Mouse (Mus musculus) induced T-regulatory cell, adult 2 months (primary cell): Measurements from ENCODE around the gene Ubp1.
A peak's percentile ranks its signal among the peaks of the same experiment; 100 is the strongest.

Source experiments
- DNase-seq: peaks from one replicate; pipeline ENCODE4 v3.0.0-alpha.2; 2012; ENCODE audit warnings: low read depth

Ubp1 gene

DNA sequence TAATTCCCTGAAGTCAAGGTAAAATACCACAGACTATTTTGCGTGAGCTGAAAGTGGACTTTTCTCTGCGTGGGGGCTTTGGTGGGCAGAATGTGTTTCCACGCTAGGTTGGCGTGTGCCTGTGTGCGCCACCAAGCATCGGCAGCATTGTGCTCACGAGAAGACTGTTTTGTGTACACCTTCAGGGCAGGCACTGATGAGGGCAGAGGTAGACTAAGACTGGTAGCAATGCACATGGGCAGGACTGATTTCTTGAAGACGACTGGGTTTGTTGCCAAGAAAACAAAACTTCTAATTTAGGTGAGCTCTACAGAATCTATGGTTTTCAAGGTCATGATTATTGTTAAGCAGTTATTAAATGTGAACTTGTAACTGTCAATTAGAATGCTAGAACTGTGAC lies 38.7 kb downstream of the Ubp1 start:
- no peak for DNase-seq

DNA sequence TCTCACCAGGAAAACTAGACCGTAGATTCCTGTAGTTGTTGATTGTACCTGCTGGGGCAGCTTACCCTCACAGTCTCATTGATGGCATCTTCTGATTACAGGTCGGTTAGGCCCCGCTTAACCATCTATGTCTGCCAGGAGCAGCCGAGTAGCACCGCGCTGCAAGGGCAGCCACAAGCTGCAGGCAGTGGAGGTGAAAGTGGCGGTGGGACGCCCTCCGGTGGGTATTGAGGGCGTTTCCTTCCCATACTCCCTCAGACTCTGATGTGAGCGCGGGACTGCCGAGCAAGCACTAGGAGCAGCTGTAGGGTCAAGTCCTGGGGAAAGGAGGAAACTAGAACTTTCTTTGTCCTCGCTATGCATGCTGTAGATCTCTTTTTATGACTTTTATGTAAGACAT lies 39.3 kb downstream of the Ubp1 start:
- DNase-seq: no peak

GRCm38 (mm10) chr9:113971615-113972014 lies 40.9 kb downstream of the Ubp1 start:
- DNase-seq: no peak

DNA sequence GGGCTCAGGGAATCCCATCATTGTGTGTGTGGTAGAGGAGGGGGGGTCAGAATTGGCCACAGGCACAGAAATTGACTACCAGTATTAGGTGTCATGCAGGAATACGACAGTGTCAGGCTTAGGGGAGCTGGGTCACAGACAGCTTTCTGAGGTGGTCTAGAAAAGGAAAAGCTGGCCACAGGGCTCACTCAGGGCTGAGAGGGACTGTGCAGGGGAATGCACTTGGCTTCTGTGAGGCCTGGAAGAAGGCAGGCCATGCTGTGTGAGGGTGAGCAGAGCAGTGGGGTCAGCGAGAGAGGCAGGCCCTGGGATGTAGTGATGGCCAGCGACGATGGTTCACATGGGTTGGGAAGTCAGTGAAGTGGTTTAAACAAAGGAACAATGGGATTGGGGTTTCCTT lies 43.1 kb downstream of the Ubp1 start:
- DNase-seq: no peak

- no peak for DNase-seq
These were observed 44.2 kb downstream of the Ubp1 start for GRCm38 (mm10) chr9:113974945-113975344.

- DNase-seq: no peak
These were observed 44.7 kb downstream of the Ubp1 start for GRCm38 (mm10) chr9:113975442-113975841.

GRCm38 (mm10) chr9:113976264-113976663 lies 45.5 kb downstream of the Ubp1 start:
- DNase-seq: no peak

DNA sequence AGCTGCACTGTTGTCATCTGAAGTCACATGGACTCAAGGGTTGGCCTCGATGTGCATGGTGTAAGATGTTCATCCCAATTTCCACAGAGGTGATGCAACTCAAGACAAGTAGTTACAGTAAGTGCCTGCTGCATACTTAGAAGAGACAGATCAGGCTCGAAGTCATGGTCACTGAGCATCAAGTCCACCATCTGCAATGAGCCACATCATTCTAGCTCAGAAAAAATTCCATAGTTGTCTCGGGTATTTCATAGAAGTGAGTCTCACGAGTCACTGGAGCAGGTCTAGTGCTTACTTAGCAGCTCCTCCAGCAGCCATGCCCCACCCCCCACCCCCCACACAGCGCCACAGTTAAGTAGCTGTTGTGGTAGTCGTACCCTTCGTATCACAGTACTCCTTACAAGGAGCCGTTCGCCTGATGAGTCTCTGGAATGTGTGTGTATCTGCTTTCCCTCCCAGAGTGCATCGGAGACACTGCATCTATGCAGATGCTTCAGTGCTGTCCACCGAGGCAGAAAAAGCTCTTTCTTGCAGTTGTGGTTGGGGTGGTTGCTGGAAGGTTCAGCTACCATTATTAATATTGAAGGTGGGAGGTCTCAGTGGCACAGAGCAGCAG lies 46.6 kb downstream of the Ubp1 start:
- DNase-seq: no peak

DNA sequence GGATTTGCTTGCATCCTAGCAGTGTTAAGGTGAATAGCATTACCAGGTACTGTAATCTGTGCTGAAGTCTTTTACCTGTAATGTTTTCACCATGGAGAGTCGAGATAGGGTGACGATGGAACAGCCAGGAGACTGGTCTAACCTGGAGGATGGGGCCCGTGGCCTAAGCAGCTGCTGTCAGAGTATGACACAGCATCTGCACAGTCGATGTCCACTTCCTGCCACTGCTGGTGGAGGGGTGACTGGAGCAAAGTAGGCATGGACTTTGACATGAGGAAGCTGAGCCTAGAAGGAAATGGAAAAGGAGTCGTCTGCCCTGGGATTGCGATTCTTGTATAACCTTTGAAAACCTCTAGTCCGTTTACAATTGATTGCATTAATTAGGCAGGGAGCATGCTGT lies 47.9 kb downstream of the Ubp1 start:
- DNase-seq: no peak

- no peak for DNase-seq
These were observed 48.6 kb downstream of the Ubp1 start for GRCm38 (mm10) chr9:113979356-113979755.

DNA sequence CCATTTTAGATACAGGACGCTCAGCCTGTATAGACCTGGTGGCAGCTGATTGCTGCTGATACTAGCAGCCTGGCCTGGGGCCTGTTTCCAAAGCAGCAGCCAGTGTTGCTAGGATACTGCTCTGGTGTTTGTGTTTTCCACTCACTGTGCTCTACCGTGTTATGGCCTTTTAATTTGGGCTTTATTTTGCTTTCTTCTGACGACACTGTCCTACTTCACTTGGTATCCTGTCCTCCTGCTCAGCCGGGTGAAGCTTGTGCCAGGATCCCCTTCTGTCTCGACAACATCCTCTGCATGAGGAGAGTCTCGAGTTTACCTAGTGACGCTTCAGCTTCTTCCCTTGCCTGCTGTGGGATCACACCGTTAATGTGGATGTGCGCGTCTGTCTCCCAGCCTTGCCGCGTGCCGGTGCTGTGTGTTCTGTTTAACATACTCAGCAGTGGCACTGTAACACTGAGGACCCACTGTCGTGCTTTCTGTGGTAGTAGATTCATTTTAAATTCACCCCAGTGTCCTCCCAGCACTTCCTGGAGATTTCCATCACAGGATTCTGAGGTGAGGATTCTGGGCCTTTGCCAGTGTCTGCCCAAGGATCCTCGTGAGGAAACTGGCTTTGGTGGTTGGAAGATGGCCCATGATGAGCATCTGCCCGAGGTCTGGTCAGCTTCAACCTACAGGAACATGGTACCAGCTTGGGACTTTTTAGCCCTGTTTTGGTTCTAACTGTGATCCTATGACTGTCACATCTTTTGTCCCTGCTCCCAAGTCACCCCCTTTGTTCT lies 50.6 kb downstream of the Ubp1 start:
- DNase-seq: no peak

DNA sequence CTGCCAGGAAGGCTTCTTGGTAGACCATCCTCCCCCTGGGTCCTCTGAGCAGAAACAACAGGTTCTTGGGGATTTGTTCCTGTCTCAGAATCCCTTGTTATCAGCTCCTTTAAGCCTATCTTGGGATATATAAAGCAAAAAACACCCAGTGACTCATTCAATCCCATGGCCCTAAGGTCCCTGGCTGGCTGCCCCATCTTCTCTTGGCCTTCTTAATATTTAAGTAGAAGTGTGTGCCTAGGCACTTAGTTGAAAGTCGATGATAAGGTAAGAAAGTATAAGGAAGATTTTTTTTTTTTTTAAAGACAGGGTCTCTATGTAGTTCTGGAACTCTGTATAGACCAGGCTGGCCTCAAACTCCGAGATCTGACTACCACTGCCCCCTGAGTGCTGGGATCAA lies 51.7 kb downstream of the Ubp1 start:
- no peak for DNase-seq

DNA sequence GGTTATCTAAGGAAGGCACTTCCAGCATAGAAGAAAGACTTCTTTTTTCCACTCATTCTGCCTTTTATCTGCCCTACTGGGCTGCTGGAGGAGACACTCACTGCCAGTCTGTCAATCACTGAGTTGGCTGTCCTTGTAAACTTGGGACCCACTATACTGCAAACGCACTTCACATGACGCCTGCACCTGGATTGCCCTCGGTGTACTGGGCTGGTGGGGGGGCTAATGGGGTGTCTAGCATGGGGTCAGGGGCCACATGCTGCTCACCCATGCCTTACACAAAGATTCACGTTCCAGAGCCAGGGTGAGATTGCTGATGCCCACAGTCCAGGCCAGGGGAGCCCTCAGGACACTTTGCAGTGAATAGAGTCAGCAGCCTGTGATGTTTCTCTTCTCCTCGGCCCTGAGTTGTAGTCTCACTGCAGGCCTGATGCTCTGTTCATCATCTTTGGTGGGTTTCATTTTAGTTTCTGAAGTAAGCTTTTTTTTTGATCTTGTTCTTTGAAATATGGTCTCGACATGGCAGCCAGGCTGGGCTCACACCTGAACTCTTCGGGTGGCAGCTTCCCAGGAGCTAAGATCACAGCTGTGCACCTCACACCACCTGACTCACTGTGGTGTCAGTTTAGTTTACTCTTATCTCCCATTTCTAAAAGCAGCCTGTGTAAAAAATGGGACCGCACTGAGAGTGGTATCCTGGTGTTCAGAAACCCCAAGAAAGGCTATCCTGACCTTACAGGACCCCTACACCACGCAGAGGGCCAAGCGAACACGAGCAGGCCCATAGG lies 52.3 kb downstream of the Ubp1 start:
- DNase-seq: no peak

DNA sequence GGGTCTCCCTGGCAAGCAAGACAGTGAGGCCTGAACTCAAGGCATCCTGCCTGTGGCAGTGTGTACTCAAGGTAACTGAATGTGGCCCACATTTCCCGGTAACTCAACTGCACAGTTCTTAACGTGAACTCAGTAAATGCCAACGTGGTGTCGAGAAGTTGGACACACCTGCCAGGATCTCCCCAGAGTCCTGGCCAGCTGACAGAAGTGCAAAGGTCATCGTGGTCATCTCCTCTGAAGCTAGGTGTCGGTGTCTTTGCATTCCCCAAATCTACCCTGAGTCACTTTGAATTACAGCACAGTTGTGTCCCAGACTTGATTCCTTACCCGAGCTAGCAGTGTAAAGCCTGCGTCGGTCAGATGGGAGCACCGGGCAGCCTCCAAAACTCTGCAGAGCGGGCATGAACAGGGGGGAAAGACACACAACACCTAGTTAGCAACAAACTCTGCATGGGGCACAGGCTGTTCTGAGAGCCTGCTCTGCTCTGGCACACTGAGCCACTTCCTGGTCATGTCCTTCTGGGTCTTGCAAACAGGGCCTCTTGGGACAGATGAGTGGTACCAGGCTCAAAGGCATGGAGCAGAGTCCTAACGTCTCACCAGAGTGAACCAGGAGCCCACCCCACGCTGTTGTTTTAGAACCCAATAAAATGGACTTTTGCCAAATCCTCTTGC lies 54.3 kb downstream of the Ubp1 start:
- DNase-seq: no peak

- peak; percentile 87 for DNase-seq
These were observed 60.0 kb downstream of the Ubp1 start for GRCm38 (mm10) chr9:113990547-113991248.

GRCm38 (mm10) chr9:113992810-113993209 lies 62.1 kb downstream of the Ubp1 start:
- no peak for DNase-seq

DNA sequence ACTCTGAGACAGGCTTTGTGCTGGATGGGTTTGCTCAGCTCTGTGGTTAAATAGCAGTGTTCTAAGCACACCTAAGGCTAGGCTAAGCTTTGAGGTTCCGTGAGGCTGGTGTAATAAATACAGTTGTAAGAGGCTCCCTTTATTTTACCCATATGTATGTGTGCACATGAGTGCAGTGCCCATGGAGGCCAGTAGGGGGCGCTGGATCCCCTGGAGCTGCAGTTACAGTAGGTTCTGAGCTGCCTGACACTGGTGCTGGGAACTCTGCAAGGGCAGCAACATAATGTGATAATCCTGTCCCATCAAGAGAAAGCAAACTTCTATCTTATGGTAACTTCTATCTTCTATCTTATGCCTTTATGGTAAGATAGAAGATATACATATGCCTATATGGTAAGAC lies 67.6 kb downstream of the Ubp1 start:
- DNase-seq: no peak

- no peak for DNase-seq
These were observed 76.1 kb downstream of the Ubp1 start for GRCm38 (mm10) chr9:114006801-114007200.

DNA sequence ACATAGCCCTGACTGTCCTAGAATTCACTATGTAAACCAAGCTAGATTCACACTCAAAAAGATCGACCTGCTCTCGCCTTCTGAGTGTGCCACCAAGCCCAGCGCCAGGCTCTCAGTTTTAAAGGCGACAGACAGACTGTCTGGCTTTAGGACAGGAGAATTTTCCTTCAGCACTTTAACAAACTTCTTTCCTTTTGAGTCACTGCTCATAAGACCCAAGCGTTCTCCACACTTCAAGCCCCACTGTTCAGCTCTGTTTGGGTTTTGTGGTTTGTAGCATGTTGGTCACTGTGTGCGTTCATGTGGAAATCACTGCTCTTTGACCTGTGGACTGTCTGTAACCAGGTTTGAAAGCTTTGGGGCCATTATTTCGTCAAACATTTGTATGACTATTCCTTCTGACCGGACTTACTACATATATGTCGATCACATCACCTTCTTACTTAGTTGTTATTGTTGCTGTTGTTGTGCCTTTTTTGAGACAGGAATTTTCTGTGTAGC lies 77.2 kb downstream of the Ubp1 start:
- DNase-seq: no peak

GRCm38 (mm10) chr9:114009526-114009925 lies 78.8 kb downstream of the Ubp1 start:
- no peak for DNase-seq

DNA sequence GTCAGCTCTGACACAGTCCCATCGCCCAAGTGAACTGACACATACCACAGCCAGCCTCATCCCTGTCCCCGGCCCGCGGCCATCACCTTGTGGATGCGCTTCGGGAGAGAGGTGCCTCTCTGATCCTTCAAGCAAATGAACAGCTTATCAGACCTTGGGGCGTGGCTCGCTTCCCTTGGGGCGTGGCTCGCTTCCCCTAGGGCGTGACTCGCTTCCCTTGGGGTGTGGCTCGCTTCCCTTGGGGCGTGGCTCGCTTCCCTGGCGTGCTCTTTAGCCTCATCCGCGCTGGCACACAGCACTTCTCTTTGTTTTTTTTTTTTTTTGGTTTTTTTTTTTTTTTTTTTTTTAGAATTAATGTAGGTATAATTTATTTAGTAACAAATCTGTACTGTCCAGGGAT lies 80.5 kb downstream of the Ubp1 start:
- no peak for DNase-seq

DNA sequence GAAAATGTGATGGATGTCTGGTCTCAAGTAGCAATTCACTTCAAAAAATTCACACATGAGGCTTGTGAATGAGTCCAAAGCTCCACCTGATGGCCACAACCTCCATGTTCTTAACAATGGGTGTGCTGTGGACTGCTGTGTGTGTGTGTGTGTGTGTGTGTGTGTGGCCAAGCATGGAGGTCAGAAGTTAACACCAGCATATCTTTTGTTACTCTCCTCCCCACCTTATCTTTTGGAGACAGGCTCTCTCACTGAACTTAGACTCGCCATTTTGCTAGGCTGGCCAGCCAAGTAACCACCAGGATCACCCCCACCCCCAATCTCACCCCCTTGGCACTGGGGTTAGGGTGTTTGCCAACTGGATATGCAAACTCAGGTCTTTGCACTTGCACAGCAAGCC lies 83.3 kb downstream of the Ubp1 start:
- no peak for DNase-seq
